Mouse (Mus musculus) testis, postnatal 14 days (tissue): ENCODE measurements around the gene Saxo1.

Experiments
- DNase-seq: peaks from one replicate; pipeline ENCODE4 v3.0.0; 2021; ENCODE audit warnings: low spot score

Gene Saxo1

GRCm38 (mm10) chr4:86558228-86558627, at the start of gene Saxo1:
Saxo1 (minus strand) TSS chr4:86558328.
- DNase-seq, result no peak

DNA sequence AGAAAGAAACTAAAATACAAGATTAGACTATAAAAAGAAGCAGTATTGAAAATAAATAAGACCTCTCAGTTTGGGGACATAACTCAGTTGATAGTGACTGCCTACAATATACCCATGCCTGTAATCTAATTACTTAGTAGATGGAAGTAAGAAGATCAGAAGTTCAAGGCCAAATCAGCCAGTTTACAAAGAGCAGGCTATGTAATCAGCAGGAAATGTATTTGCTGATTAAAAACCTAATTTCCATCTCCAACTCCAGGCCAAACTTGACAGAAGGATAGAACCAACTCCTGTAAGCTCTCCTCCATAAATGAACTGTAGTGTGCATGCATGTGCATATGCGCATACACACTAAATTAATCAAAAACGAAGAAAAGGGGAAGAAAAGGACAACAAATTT, 33.2 kb upstream of the Saxo1 start:
- no peak for DNase-seq

GRCm38 (mm10) chr4:86588236-86588635, 30.1 kb upstream of the Saxo1 start:
- DNase-seq, result no peak

GRCm38 (mm10) chr4:86580591-86580990, 22.5 kb upstream of the Saxo1 start:
- no peak for DNase-seq

- no peak for DNase-seq
Observed at GRCm38 (mm10) chr4:86580056-86580455, 21.9 kb upstream of the Saxo1 start.

- DNase-seq, result no peak
Observed at GRCm38 (mm10) chr4:86576630-86577225, 18.6 kb upstream of the Saxo1 start.

- no peak for DNase-seq
Observed at GRCm38 (mm10) chr4:86576120-86576541, 18.0 kb upstream of the Saxo1 start.

DNA sequence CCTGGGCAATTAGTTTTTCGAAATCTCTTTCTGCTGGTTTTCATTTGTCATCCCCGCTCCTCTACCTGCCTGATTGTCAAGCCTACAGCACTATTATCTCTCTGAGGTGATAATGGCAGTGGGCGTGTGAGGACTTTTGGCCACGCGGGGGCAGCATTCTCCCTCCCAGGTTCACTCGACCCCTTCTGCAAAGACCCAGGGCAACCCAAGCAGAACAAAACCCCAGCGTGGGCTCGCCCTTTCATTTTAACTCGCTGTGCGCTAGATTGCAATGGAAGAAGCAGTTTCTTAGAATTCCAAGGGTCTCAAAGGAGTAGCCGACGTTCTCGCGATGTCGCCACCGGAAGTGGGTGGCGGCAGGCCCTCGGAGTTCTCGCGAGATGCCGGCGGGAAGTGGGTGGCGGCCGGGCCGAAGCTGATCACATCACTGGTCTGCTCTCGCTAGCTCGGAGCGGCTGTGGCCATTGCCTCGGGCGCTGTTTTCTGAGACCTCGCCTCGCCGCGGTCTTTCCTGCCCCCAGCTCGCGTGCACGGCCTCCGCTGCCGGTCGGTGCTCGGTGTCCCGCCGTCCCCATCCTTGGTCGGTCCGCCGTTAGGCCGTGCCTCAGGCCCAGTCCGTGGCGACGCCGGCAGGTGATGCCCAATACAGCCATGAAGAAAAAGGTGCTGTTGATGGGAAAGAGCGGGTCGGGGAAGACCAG, 17.3 kb upstream of the Saxo1 start, which contains the start of gene Rraga:
TSS of gene Rraga (plus strand) at position 386 of the 701 bp plus-strand sequence.
- peak; percentile 94 for DNase-seq

DNA sequence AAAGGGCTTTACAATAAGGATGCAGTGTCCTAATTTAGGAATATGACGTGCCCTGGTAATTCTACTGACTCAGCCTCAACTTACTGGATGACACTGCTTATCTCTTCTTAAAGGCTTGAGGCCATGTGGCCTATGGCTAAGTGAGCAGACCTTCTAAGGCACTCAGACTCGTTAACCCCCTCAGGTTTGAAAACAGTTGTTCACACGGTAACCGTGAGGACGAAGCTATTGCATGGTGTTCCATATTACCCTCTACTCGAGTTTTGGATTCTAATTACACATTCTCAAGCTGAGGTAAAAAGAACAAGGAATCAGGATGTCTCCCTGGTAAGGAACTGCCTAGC, 16.8 kb upstream of the Saxo1 start:
- DNase-seq, result no peak

DNA sequence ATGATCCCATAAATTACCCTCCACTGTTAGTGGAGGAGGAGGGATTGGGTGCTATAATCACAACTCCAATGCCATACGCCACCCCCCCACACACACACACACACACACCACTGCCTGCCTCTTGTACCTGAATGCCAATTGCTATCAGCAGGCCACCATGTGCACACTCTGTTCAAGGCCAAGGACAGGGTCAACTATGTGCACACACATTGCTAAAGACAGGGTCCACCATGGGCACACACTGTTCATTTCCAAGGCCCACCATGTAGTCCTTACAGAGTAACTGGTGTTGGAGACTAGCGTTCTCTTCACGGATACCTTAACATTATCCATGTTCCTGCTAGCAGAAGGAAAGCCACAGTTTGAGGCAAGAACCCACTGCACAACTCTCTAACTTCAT, 2.9 kb upstream of the Saxo1 start:
- DNase-seq, result no peak

GRCm38 (mm10) chr4:86559006-86559405, 878 bp upstream of the Saxo1 start:
- no peak for DNase-seq

GRCm38 (mm10) chr4:86557371-86557770, 757 bp downstream of the Saxo1 start:
- no peak for DNase-seq

- DNase-seq, result no peak
Observed at GRCm38 (mm10) chr4:86555035-86555707, 3.0 kb downstream of the Saxo1 start.

DNA sequence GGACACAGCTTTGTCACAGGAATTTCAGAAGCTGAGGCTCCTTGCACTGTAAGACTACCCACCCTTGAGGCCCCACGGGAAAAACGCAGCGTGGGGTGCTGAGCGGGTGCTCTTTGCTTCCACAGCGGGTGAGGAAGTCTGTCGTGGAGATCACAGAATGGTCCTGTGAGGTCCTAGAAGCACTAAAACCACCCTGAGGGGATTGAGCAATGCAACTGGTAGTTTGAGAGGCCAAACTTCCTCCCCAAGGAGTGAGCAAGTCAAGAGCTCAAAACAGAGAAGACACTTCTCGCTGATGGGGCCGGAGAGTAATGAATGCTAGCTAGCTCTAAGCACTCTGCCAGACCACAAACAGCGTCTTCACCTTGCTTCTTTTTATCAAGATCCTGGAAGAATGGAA, 9.8 kb downstream of the Saxo1 start:
- DNase-seq, result no peak

DNA sequence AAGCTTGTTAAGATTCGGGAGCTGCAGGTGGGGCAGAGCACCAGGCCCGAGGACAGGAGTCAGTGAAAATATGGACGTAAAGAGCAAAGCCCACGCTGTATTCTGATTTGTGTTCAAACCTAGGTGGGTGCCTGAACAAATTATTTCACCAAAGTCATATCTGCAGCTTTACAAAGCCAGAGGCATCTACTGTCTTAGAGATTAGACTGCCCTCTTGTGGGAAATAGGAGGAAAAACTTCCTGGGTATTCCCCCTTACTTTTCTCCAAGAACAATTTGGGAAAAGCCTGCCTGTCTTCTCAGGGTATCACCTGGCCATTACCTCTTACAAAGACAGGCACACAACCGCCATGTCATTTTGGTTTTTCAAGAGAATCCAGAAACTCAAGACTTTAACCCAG, 12.5 kb downstream of the Saxo1 start:
- DNase-seq, result no peak

- no peak for DNase-seq
Observed at GRCm38 (mm10) chr4:86543999-86544398, 14.1 kb downstream of the Saxo1 start.

- no peak for DNase-seq
Observed at GRCm38 (mm10) chr4:86541573-86541972, 16.6 kb downstream of the Saxo1 start.

DNA sequence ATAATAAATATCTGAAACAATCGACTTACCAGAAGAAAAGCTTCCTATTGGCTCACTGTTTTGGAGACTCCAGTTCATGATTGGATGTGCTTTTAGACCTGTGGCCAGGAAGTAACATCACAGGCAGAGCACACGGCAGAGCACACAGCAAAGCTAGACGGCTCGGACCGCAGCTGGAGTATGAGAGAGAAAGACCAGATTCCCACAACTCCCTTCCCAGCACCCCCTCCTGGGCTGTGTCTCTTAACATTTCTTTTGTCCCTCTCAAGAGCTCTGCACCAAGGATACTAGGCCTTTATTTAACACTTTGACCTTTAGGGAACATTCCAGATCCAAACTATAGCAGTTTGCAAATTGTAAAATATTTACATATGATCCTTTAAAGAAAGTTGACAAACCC, 19.2 kb downstream of the Saxo1 start:
- DNase-seq, result no peak

- no peak for DNase-seq
Observed at GRCm38 (mm10) chr4:86537972-86538371, 20.2 kb downstream of the Saxo1 start.

GRCm38 (mm10) chr4:86534091-86534481, 24.0 kb downstream of the Saxo1 start:
- DNase-seq, result no peak

DNA sequence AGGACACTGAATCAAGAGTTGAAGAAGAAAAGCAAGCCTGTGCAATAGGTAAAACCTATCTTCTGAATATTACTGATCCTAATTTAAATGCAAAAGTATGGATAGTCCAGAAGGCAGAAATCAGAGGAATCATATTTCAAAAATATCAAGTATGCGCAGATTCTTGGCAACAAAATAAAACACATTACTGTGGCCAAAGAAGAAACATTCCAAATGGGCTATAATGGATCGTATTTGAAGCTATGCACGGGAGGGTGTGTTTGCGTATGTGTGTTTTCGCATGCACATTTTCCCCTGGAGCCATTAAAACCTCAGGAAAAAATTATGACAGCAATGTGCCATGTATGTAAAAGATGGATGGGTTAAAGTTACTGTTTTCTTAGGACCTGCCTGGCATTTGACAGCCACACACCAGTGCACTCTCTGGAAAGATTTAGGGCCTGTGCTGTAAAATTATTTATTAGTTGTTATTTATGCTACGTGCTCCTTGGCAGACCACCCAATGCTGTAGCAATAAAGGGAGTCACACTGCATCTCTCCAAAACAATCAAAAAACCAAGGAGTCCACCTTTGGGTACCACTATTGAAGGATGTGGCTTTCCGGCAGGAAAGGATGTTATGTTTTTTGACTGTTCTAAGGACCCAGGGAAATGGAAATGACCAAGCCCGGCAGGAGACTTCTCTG, 24.6 kb downstream of the Saxo1 start:
- no peak for DNase-seq

- DNase-seq, result no peak
Observed at GRCm38 (mm10) chr4:86529161-86529560, 29.0 kb downstream of the Saxo1 start.
